Mouse (Mus musculus) heart, embryonic 15.5 days (tissue): ENCODE data around the gene Fcf1. TPM values are rescaled to one million over a fixed set of nuclear protein-coding genes. Genes with fewer than 3 reads are reported as not detected.

Source experiments
- ATAC-seq: fragments of 200-750 bp; cut with Nextera tagmentation; replicated peaks from 2 replicates; pipeline ENCODE4 v1.8.0; 2017; ENCODE audit warnings: low read depth, moderate TSS enrichment; ENCODE audit not compliant: insufficient number of reproducible peaks, insufficient read depth, low FRiP score
- H3K27ac ChIP-seq: fragments of 300-500 bp; sonication (generic); 2 replicates; pipeline ENCODE4 v1.5.1; 2015; ENCODE audit warnings: mild to moderate bottlenecking, inconsistent platforms
- H3K27me3 ChIP-seq: fragments of 300-500 bp; sonication (generic); 2 replicates; pipeline ENCODE4 v1.6.1; 2015; ENCODE audit warnings: inconsistent platforms
- H3K36me3 ChIP-seq: fragments of 300-500 bp; sonication (generic); 2 replicates; pipeline ENCODE4 v1.6.1; 2015; ENCODE audit warnings: mild to moderate bottlenecking, inconsistent platforms
- H3K4me1 ChIP-seq: fragments of 300-500 bp; sonication (generic); replicated peaks from 2 replicates; pipeline ENCODE4 v1.6.1; 2015; ENCODE audit warnings: inconsistent platforms
- H3K4me2 ChIP-seq: fragments of 300-500 bp; sonication (generic); 2 replicates; pipeline ENCODE4 v1.6.1; 2015; ENCODE audit warnings: inconsistent platforms, mild to moderate bottlenecking, moderate library complexity
- H3K4me3 ChIP-seq: fragments of 300-500 bp; sonication (generic); 2 replicates; pipeline ENCODE4 v1.5.1; 2015; ENCODE audit warnings: mild to moderate bottlenecking, inconsistent platforms
- H3K9ac ChIP-seq: fragments of 300-500 bp; sonication (generic); 2 replicates; pipeline ENCODE4 v1.6.1; 2015; ENCODE audit warnings: mild to moderate bottlenecking, inconsistent platforms
- H3K9me3 ChIP-seq: fragments of 300-500 bp; sonication (generic); replicated peaks from 2 replicates; pipeline ENCODE4 v1.6.1; 2016; ENCODE audit warnings: inconsistent platforms
- WGBS: fragments of 180-500 bp; shearing (Covaris S2); methylation state at CpG from one replicate; pipeline ENCODE4 v1.1.7; 2015; ENCODE audit warnings: mixed read lengths; 5-methylcytosine and 5-hydroxymethylcytosine counted together
- polyA plus RNA-seq: library from polyadenylated mRNA; unstranded; fragments of >200 nt; fragmentation: Nextera tagmentation; extraction: Ambion mirVana; gene quantifications from 2 replicates; pipeline ENCODE4 v1.2.1, GENCODE M21; 2015

Gene Fcf1
- polyA plus RNA-seq, 1 experiment from 2014 or later = 87.0 TPM

GRCm38 (mm10) chr12:84944150-84944812, 26.4 kb upstream of the Fcf1 start:
- peaks cover 26% of the 10 kb centered on the region; the same call in 1 of the 2 replicates for H3K36me3 ChIP-seq

GRCm38 (mm10) chr12:84944813-84945553, 25.7 kb upstream of the Fcf1 start:
- H3K4me2 ChIP-seq = no peak overlapping the region
- WGBS = 82% methylated on average over 9 of the region's 9 CpGs
- H3K9ac ChIP-seq = no peak overlapping the region
- H3K36me3 ChIP-seq = peaks cover 28% of the 10 kb centered on the region
- no peak overlapping the region for H3K4me3 ChIP-seq
- H3K27me3 ChIP-seq = no peaks in the 10 kb centered on the region
- H3K4me1 ChIP-seq = peaks cover 50% of the 10 kb centered on the region
- peak overlapping the region; percentile 83 for H3K27ac ChIP-seq
- no peak for ATAC-seq
- H3K9me3 ChIP-seq = no peaks in the 10 kb centered on the region

More at GRCm38 (mm10) chr12:84944150-84944812, 26.4 kb upstream of the Fcf1 start:
- no peaks in the 10 kb centered on the region for H3K9me3 ChIP-seq
- H3K4me2 ChIP-seq = no peak overlapping the region
- no peaks in the 10 kb centered on the region for H3K27me3 ChIP-seq
- no peak overlapping the region for H3K4me3 ChIP-seq
- no peak for ATAC-seq
- 53% methylated on average over 4 of the region's 4 CpGs for WGBS
- H3K9ac ChIP-seq = no peak overlapping the region
- H3K4me1 ChIP-seq = peaks cover 46% of the 10 kb centered on the region
- H3K27ac ChIP-seq = peak overlapping the region; percentile 83

GRCm38 (mm10) chr12:84947894-84948583, 22.7 kb upstream of the Fcf1 start:
- Histone ChIP-seq H3K9me3 (no peaks in the 10 kb centered on the region), H3K36me3 (peaks cover 20% of the 10 kb centered on the region; the same call in 1 of the 2 replicates), H3K4me1 (peaks cover 58% of the 10 kb centered on the region), H3K9ac (no peak overlapping the region), H3K27ac (peak overlapping the region; percentile 75), H3K4me2 (no peak overlapping the region), H3K27me3 (no peaks in the 10 kb centered on the region), H3K4me3 (no peak overlapping the region)
- WGBS = 59% methylated on average over 2 of the region's 2 CpGs
- ATAC-seq = no peak

GRCm38 (mm10) chr12:84948584-84949285, 22.0 kb upstream of the Fcf1 start:
- 48% methylated on average over 6 of the region's 6 CpGs for WGBS
- no peak; the same call in 1 of the 2 replicates for ATAC-seq
- H3K27ac ChIP-seq = peak overlapping the region; percentile 75

GRCm38 (mm10) chr12:84950763-84951162, 19.9 kb upstream of the Fcf1 start:
- no peak overlapping the region for H3K4me3 ChIP-seq
- 51% methylated on average over 6 of the region's 6 CpGs for WGBS
- no peak for ATAC-seq

More at GRCm38 (mm10) chr12:84948584-84949285, 22.0 kb upstream of the Fcf1 start:
- no peaks in the 10 kb centered on the region for H3K27me3 ChIP-seq
- peaks cover 20% of the 10 kb centered on the region; the same call in 1 of the 2 replicates for H3K36me3 ChIP-seq
- no peak overlapping the region for H3K4me2 ChIP-seq
- H3K4me1 ChIP-seq = peaks cover 52% of the 10 kb centered on the region
- H3K9ac ChIP-seq = no peak overlapping the region
- H3K9me3 ChIP-seq = no peaks in the 10 kb centered on the region
- H3K4me3 ChIP-seq = no peak overlapping the region

GRCm38 (mm10) chr12:84951531-84951930, 19.2 kb upstream of the Fcf1 start:
- Histone ChIP-seq H3K27me3 (no peaks in the 10 kb centered on the region), H3K4me1 (peaks cover 32% of the 10 kb centered on the region), H3K4me3 (no peak overlapping the region), H3K9ac (no peak overlapping the region), H3K4me2 (no peak overlapping the region), H3K36me3 (peaks cover 17% of the 10 kb centered on the region; the same call in 1 of the 2 replicates), H3K9me3 (no peaks in the 10 kb centered on the region), H3K27ac (peak overlapping the region; percentile 31; the same call in 1 of the 2 replicates)
- ATAC-seq = no peak
- 69% methylated on average over 8 of the region's 8 CpGs for WGBS

More at GRCm38 (mm10) chr12:84950763-84951162, 19.9 kb upstream of the Fcf1 start:
- peaks cover 20% of the 10 kb centered on the region; the same call in 1 of the 2 replicates for H3K36me3 ChIP-seq
- H3K9ac ChIP-seq = no peak overlapping the region
- peak overlapping the region; percentile 11 for H3K27ac ChIP-seq
- no peaks in the 10 kb centered on the region for H3K27me3 ChIP-seq
- peaks cover 33% of the 10 kb centered on the region for H3K4me1 ChIP-seq
- no peak overlapping the region for H3K4me2 ChIP-seq
- H3K9me3 ChIP-seq = no peaks in the 10 kb centered on the region

- ATAC-seq = no peak
- Histone ChIP-seq H3K27ac (peak overlapping the region; percentile 31; the same call in 1 of the 2 replicates), H3K4me3 (no peak overlapping the region), H3K36me3 (peaks cover 10% of the 10 kb centered on the region; the same call in 1 of the 2 replicates), H3K4me2 (no peak overlapping the region), H3K27me3 (no peaks in the 10 kb centered on the region), H3K9ac (no peak overlapping the region), H3K9me3 (no peaks in the 10 kb centered on the region), H3K4me1 (peaks cover 32% of the 10 kb centered on the region)
- WGBS = 71% methylated on average over 1 of the region's 1 CpGs
These were observed 18.3 kb upstream of the Fcf1 start for GRCm38 (mm10) chr12:84952351-84952750.

GRCm38 (mm10) chr12:84956317-84956716, 14.4 kb upstream of the Fcf1 start:
- Histone ChIP-seq H3K4me1 (peaks cover 12% of the 10 kb centered on the region), H3K27ac (no peak overlapping the region), H3K9ac (no peak overlapping the region), H3K9me3 (no peaks in the 10 kb centered on the region), H3K27me3 (no peaks in the 10 kb centered on the region), H3K4me2 (no peak overlapping the region), H3K4me3 (no peak overlapping the region), H3K36me3 (no peaks in the 10 kb centered on the region)
- ATAC-seq = no peak
- 81% methylated on average over 3 of the region's 3 CpGs for WGBS

GRCm38 (mm10) chr12:84958794-84959356, 11.8 kb upstream of the Fcf1 start:
- H3K27ac ChIP-seq = no peak overlapping the region
- H3K36me3 ChIP-seq = no peaks in the 10 kb centered on the region
- no peak overlapping the region for H3K4me2 ChIP-seq
- 68% methylated on average over 1 of the region's 1 CpGs for WGBS
- H3K4me1 ChIP-seq = peaks cover 14% of the 10 kb centered on the region
- H3K9me3 ChIP-seq = no peaks in the 10 kb centered on the region
- no peak for ATAC-seq
- H3K27me3 ChIP-seq = no peaks in the 10 kb centered on the region
- no peak overlapping the region for H3K9ac ChIP-seq
- H3K4me3 ChIP-seq = no peak overlapping the region

- Histone ChIP-seq H3K27me3 (no peaks in the 10 kb centered on the region), H3K36me3 (no peaks in the 10 kb centered on the region; the same call in 1 of the 2 replicates), H3K27ac (peak overlapping the region; percentile 68), H3K9me3 (no peaks in the 10 kb centered on the region), H3K4me2 (peak overlapping the region; percentile 25), H3K4me3 (no peak overlapping the region), H3K4me1 (peaks cover 14% of the 10 kb centered on the region), H3K9ac (no peak overlapping the region)
- ATAC-seq = peak; percentile 72
- WGBS = 49% methylated on average over 7 of the region's 7 CpGs
These were observed 8.1 kb upstream of the Fcf1 start for GRCm38 (mm10) chr12:84962606-84963005.
